Mouse (Mus musculus) testis, adult 2 months (tissue): ENCODE results near the gene Epha2.

Experiments
- CTCF ChIP-seq: fragments of 200-500 bp; IDR thresholded peaks from 2 replicates; pipeline ENCODE4 v1.5.1; 2012; ENCODE audit warnings: low read depth, mild to moderate bottlenecking, inconsistent platforms, low read length, moderate library complexity; ENCODE audit not compliant: control insufficient read depth, insufficient read depth, insufficient replicate concordance
- POLR2A ChIP-seq: fragments of 200-500 bp; IDR thresholded peaks from 2 replicates; pipeline ENCODE4 v1.6.1; 2012; ENCODE audit warnings: low read depth, mild to moderate bottlenecking, inconsistent platforms, low read length, moderate library complexity; ENCODE audit not compliant: control insufficient read depth

DNA sequence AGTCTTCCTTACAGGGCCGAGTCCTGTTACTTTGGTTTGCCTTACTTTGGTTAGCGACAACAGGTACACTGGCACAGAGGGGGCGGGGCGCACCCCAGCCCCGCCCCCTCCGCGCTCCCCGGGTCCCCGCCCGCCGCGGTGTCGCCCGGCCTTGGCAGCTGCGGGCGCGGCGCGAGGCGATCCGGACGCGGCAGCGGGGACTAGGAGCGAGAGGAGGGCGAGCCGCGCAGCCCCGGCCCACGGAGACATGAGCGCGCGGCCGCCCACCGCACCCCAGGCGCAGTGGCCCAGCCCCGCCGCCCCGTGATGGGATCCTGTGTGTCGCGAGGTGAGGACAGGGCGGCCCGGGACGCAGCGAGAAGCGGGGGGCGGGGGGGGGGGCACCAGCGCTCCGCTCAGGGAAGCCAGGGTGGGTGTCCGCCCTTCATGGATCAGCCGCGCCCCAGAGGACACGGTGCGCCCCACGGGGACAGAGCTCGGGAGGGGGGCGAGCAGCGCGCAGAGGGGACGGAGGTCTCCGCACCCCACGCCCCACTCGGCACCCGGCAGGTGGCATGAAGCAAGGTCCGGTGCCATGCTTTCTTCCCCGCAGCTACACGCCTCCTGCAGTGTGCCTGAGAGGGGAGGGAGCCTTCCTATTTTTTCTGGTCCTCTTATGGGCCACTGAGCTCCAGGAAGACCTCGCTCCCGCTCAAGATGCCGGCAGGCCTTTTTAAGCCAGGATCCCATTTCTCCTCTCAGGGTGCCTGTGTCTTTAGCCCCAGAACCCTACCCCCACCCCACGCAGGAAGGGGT lies 67.2 kb downstream of the Epha2 start, which contains the start of gene Fam131c:
- TF ChIP-seq CTCF (no peak), POLR2A (no peak)
